Mouse (Mus musculus) forebrain, embryonic 16.5 days (tissue): Measurements from ENCODE around the gene Sgms2. TPM values are rescaled to one million over a fixed set of nuclear protein-coding genes. Genes with fewer than 3 reads are reported as not detected.
A peak's percentile ranks its signal among the peaks of the same experiment; 100 is the strongest.
"Not testable (repeated sequence)": the region's sequence is repeated elsewhere in the genome, so short reads cannot be mapped to it uniquely, and the experiment has no call there.

Experiments used
- ATAC-seq: fragments of 200-750 bp; cut with Nextera tagmentation; 2 replicates; pipeline ENCODE4 v1.8.0; 2017; ENCODE audit warnings: mild to moderate bottlenecking, moderate library complexity
- H3K27ac ChIP-seq: fragments of 300-500 bp; sonication (generic); 2 replicates; pipeline ENCODE4 v1.5.1; 2014; ENCODE audit warnings: low read length, control low read depth
- H3K27me3 ChIP-seq: fragments of 300-500 bp; sonication (generic); replicated peaks from 2 replicates; pipeline ENCODE4 v1.6.1; 2014; ENCODE audit warnings: low read length; ENCODE audit not compliant: control insufficient read depth, insufficient read depth
- H3K36me3 ChIP-seq: fragments of 300-500 bp; sonication (generic); 2 replicates; pipeline ENCODE4 v1.6.1; 2014; ENCODE audit not compliant: control insufficient read depth, insufficient read depth
- H3K4me1 ChIP-seq: fragments of 300-500 bp; sonication (generic); replicated peaks from 2 replicates; pipeline ENCODE4 v1.6.1; 2014; ENCODE audit warnings: low read length; ENCODE audit not compliant: control insufficient read depth, insufficient read depth
- H3K4me2 ChIP-seq: fragments of 300-500 bp; sonication (generic); 2 replicates; pipeline ENCODE4 v1.6.1; 2014; ENCODE audit warnings: mild to moderate bottlenecking, low read length, control low read depth
- H3K4me3 ChIP-seq: fragments of 300-500 bp; sonication (generic); replicated peaks from 2 replicates; pipeline ENCODE4 v1.5.1; 2014; ENCODE audit warnings: mild to moderate bottlenecking, low read length, control low read depth
- H3K9ac ChIP-seq: fragments of 300-500 bp; sonication (generic); replicated peaks from 2 replicates; pipeline ENCODE4 v1.6.1; 2014; ENCODE audit warnings: low read depth, low read length, control low read depth
- H3K9me3 ChIP-seq: fragments of 300-500 bp; sonication (generic); 2 replicates; pipeline ENCODE4 v1.6.1; 2016; ENCODE audit warnings: low read length; ENCODE audit not compliant: control insufficient read depth
- WGBS: fragments of 180-500 bp; shearing (Covaris S2); extraction: QIAGEN DNeasy Blood & Tissue Kit; methylation state at CpG from one replicate; pipeline ENCODE4 v1.1.7; 2014; 5-methylcytosine and 5-hydroxymethylcytosine counted together
- polyA plus RNA-seq: library from polyadenylated mRNA; unstranded; fragments of >200 nt; fragmentation: Nextera tagmentation; extraction: Ambion mirVana; gene quantifications from 2 replicates; pipeline ENCODE4 v1.2.1, GENCODE M21; 2015

Gene Sgms2
- polyA plus RNA-seq, 1 experiment from 2014 or later = 1.0 TPM

- 92% methylated on average over 7 of the region's 7 CpGs for WGBS
- H3K9ac ChIP-seq = no peak overlapping the region
- no peak for ATAC-seq
- no peaks in the 10 kb centered on the region for H3K4me1 ChIP-seq
- H3K27me3 ChIP-seq = no peaks in the 10 kb centered on the region
- no peaks in the 10 kb centered on the region for H3K9me3 ChIP-seq
- H3K27ac ChIP-seq = no peak overlapping the region
- H3K36me3 ChIP-seq = no peaks in the 10 kb centered on the region
- no peak overlapping the region for H3K4me2 ChIP-seq
- H3K4me3 ChIP-seq = no peak overlapping the region
Observed at GRCm38 (mm10) chr3:131350539-131350938, 140.7 kb downstream of the Sgms2 start.

GRCm38 (mm10) chr3:131349013-131349412, 142.2 kb downstream of the Sgms2 start:
- Histone ChIP-seq H3K4me3 (no peak overlapping the region), H3K4me2 (no peak overlapping the region), H3K9me3 (no peaks in the 10 kb centered on the region), H3K27me3 (no peaks in the 10 kb centered on the region), H3K9ac (no peak overlapping the region), H3K4me1 (no peaks in the 10 kb centered on the region), H3K27ac (no peak overlapping the region), H3K36me3 (no peaks in the 10 kb centered on the region)
- whole genome bisulfite sequencing = 83% methylated on average over 6 of the region's 6 CpGs
- ATAC-seq = no peak

DNA sequence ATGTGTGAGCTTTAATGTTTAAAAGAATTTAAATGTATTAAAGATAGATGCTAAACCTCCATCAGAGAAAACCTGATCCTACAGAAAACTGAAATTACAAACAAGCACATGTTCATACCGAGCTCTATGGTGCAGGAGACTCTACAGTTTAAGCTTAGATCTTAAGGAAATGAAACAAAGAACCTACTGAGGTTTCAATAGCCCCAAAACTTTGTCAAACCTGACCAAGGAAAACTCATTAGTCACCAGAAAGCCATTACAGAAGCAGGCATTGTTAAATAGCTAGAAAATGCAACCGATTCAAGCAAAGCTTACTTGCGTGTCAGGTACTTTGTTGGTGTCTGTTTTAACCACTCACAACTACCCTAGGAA, 142.6 kb downstream of the Sgms2 start:
- ATAC-seq = no peak
- Histone ChIP-seq H3K4me3 (no peak overlapping the region), H3K36me3 (no peaks in the 10 kb centered on the region), H3K4me2 (no peak overlapping the region), H3K9ac (no peak overlapping the region), H3K4me1 (no peaks in the 10 kb centered on the region), H3K27ac (no peak overlapping the region), H3K9me3 (no peaks in the 10 kb centered on the region), H3K27me3 (no peaks in the 10 kb centered on the region)
- 52% methylated on average over 3 of the region's 3 CpGs for WGBS

DNA sequence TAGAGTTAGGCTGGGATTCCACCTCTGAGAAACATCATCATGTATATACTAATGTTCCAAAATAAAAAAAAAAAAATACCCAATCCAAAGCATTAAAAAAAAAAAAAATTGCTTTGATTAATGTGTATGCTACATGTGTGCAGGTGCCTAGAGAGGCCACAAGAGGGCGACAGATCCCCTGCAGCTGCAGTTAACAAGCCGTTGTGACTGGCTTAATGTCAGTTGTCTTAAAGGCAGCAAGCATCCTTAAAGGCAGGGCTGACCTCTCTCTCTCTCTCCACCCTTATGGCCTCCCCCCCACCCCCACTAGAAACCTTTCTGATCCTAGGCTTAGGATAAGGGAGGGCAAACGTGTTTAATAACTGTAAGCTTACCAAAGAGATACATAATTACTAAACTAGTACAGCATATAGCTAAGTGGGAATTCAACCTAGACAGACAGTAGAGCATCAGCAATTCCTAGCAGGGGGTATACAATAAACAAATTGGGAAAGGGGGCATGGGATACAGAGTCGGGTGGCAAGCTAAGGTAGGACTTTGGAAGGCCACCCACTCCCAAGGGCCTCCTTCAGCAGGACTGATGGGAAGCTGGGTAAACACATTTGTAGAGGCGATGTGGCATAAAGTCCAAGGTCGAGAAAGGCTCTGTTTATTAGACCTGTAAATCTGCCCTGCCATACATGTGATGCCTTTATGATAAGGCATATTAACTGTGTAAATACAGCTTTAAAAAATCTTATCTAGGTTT, 143.2 kb downstream of the Sgms2 start:
- no peak for ATAC-seq
- Histone ChIP-seq H3K4me3 (no peak overlapping the region), H3K4me2 (no peak overlapping the region), H3K9me3 (no peaks in the 10 kb centered on the region), H3K4me1 (no peaks in the 10 kb centered on the region), H3K36me3 (no peaks in the 10 kb centered on the region), H3K27ac (no peak overlapping the region), H3K9ac (no peak overlapping the region), H3K27me3 (no peaks in the 10 kb centered on the region)
- 55% methylated on average over 6 of the region's 6 CpGs for WGBS

DNA sequence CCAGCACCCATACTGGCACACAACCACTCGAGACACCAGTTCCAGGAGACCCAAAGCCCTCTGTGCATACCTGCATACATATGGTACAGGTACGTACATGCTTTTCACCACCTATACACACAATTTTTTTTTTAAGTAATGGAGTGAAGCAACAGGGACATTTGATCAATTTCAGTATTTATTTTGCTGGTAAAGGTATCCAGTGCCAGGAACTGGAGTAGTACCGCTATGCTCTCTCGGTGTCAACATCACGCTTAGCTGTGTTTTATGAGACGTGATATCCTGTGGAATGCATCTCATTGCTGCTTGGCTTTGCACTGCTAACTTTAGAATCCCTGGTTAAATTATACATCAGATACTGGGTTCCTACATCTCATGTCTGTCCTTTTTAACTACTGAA, 145.3 kb downstream of the Sgms2 start:
- H3K4me3 ChIP-seq = no peak overlapping the region
- H3K27ac ChIP-seq = no peak overlapping the region
- 92% methylated on average over 6 of the region's 6 CpGs for WGBS
- no peak overlapping the region for H3K9ac ChIP-seq
- H3K36me3 ChIP-seq = no peaks in the 10 kb centered on the region
- no peaks in the 10 kb centered on the region for H3K27me3 ChIP-seq
- no peak for ATAC-seq
- no peaks in the 10 kb centered on the region for H3K4me1 ChIP-seq
- H3K9me3 ChIP-seq = no peaks in the 10 kb centered on the region
- no peak overlapping the region for H3K4me2 ChIP-seq

DNA sequence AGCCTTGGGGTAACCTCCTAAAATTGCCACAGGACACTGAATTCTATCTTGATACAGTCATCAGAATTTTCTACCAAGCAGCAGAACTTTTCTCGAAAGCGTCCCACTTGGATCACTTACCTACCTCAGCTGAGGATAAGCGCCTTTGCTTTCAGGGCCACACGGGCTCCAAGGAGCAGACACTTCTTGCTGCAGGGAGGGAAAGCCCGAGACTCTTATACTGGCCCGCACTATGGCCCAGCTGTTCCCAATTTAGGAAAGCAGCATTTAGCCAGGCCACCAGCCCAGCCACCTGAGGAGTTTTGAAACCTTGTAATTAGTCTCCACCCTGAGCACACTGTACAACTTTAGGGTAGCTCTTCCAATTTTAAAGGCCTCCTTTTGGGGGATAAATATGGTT, 147.9 kb downstream of the Sgms2 start:
- 91% methylated on average over 6 of the region's 6 CpGs for WGBS

DNA sequence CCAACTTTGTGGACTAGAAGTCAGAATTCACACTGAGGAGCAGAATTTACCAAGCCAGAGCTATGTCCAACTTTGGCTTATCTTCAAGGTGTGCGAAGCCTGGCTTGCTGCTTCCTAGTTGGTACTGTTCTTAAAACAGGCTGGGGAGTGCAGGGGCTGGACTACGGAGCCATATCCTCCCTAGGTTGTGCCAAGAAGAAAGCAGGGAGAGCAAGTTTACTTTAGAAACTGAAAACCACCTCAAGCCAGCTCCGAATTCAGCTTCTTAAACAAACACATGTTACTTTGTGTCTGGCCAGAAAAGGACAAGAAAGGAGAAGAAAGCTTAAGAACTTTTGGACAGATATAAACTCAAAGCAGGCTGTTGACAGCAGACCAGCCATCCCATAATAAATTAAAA, 150.3 kb downstream of the Sgms2 start:
- no peak for ATAC-seq
- no peak overlapping the region for H3K27ac ChIP-seq
- no peak overlapping the region for H3K4me3 ChIP-seq
- WGBS = 81% methylated on average over 3 of the region's 3 CpGs
- no peak overlapping the region for H3K9ac ChIP-seq
- H3K9me3 ChIP-seq = no peaks in the 10 kb centered on the region
- H3K4me2 ChIP-seq = no peak overlapping the region
- no peaks in the 10 kb centered on the region for H3K36me3 ChIP-seq
- no peaks in the 10 kb centered on the region for H3K27me3 ChIP-seq
- no peaks in the 10 kb centered on the region for H3K4me1 ChIP-seq

More for the DNA sequence above, 147.9 kb downstream of the Sgms2 start:
- no peak overlapping the region for H3K4me2 ChIP-seq
- H3K4me3 ChIP-seq = no peak overlapping the region
- H3K9ac ChIP-seq = no peak overlapping the region
- no peaks in the 10 kb centered on the region for H3K4me1 ChIP-seq
- H3K27ac ChIP-seq = no peak overlapping the region
- no peaks in the 10 kb centered on the region for H3K9me3 ChIP-seq
- no peaks in the 10 kb centered on the region for H3K36me3 ChIP-seq
- H3K27me3 ChIP-seq = no peaks in the 10 kb centered on the region
- no peak for ATAC-seq

DNA sequence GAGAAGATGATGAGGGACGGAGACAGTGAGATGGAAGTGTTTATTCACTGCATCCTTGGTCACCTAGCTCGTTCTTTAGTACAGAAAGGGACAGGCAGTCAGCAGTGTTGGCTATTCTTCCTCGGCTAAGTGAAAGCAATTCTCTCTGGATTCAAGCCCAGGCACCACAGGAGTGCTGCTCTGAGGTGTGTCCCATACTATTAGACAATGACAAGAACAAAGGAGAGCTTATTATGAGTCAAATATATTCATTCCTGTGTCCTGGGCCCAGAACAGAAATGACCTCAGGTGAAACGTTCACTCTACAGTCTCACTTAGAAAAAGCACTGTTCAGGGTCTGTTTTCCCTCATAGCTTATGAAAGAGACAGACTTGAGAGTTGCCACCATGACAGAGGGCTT, 151.9 kb downstream of the Sgms2 start:
- Histone ChIP-seq H3K9me3 (no peaks in the 10 kb centered on the region), H3K9ac (no peak overlapping the region), H3K4me2 (no peak overlapping the region), H3K4me1 (no peaks in the 10 kb centered on the region), H3K27me3 (0 out of 2 replicates have a peak, but pooled peaks cover 2% of the 10 kb centered on the region), H3K27ac (no peak overlapping the region), H3K36me3 (no peaks in the 10 kb centered on the region), H3K4me3 (no peak overlapping the region)
- no peak for ATAC-seq
- 38% methylated on average over 4 of the region's 4 CpGs for WGBS

DNA sequence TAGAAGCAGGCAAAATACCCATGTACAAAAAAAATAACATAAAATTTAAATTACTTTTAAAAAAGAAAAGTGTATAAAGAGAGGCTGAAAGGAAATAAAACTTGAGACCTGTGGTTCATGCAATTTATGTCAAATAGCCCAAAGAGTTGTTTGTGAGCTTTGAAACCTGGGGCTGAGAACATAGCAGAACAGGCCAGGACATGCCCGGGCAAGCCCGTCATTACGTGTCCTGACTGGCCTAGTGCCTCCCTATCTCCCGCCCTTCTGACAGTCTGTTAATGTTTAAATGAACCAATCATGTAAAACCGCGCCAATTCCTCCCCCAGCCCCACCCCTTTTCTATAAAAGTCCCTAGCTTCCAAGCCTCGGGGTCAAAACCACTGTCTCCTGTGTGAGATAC, 153.5 kb downstream of the Sgms2 start:
- ATAC-seq, H3K4me2 ChIP-seq: not testable (repeated sequence)
- 80% methylated on average over 1 of the region's 7 CpGs for WGBS

GRCm38 (mm10) chr3:131336629-131337028, 154.6 kb downstream of the Sgms2 start:
- no peak overlapping the region for H3K9ac ChIP-seq
- no peaks in the 10 kb centered on the region for H3K4me1 ChIP-seq
- 0 out of 2 replicates have a peak, but pooled peaks cover 2% of the 10 kb centered on the region for H3K27me3 ChIP-seq
- no peak overlapping the region for H3K4me3 ChIP-seq
- H3K4me2 ChIP-seq = no peak overlapping the region
- no peaks in the 10 kb centered on the region for H3K36me3 ChIP-seq
- ATAC-seq = peak; percentile 63
- no peaks in the 10 kb centered on the region for H3K9me3 ChIP-seq
- 31% methylated on average over 8 of the region's 8 CpGs for WGBS
- H3K27ac ChIP-seq = no peak overlapping the region

More for the DNA sequence above, 153.5 kb downstream of the Sgms2 start:
- not testable (repeated sequence) for H3K4me3 ChIP-seq, H3K27me3 ChIP-seq, H3K4me1 ChIP-seq, H3K9me3 ChIP-seq, H3K9ac ChIP-seq, H3K27ac ChIP-seq, H3K36me3 ChIP-seq
